Mouse (Mus musculus) CH12.LX (cell line): ENCODE results near the gene Lin7c.

Experiments used
- CTCF ChIP-seq, 2 experiments: IDR thresholded peaks in 1 of 2; conservative IDR thresholded peaks in 1 of 2; 2 replicates each; pipeline ENCODE4 v1.5.1; 2011 to 2012; ENCODE audit warnings: low read depth in 2 of 2, low read length in 2 of 2, improper control_type of control experiment in 1 of 2, inconsistent platforms in 1 of 2, mild to moderate bottlenecking in 1 of 2, moderate library complexity in 1 of 2
- MEF2A ChIP-seq: IDR thresholded peaks from 2 replicates; pipeline ENCODE4 v1.6.1; 2014; ENCODE audit warnings: low read depth, mild to moderate bottlenecking, inconsistent platforms, low read length, improper control_type of control experiment, borderline replicate concordance
- MYC ChIP-seq: IDR thresholded peaks from 2 replicates; pipeline ENCODE4 v1.6.1; 2011; ENCODE audit warnings: low read depth, mild to moderate bottlenecking, improper control_type of control experiment, low read length
- NELFE ChIP-seq: IDR thresholded peaks from 2 replicates; pipeline ENCODE4 v1.6.1; 2011; ENCODE audit warnings: low read depth, low read length, improper control_type of control experiment
- PAX5 ChIP-seq: IDR thresholded peaks from 2 replicates; pipeline ENCODE4 v1.6.1; 2012; ENCODE audit warnings: low read length, inconsistent platforms, mixed read lengths
- POLR2A ChIP-seq: IDR thresholded peaks from 2 replicates; pipeline ENCODE4 v1.6.1; 2011; ENCODE audit warnings: low read depth, mild to moderate bottlenecking, improper control_type of control experiment, low read length
- SMC3 ChIP-seq: IDR thresholded peaks from 2 replicates; pipeline ENCODE4 v1.6.1; 2011; ENCODE audit warnings: low read depth, low read length, improper control_type of control experiment
- UBTF ChIP-seq: IDR thresholded peaks from 2 replicates; pipeline ENCODE4 v1.6.1; 2012; ENCODE audit warnings: low read depth, mild to moderate bottlenecking, inconsistent platforms, low read length, improper control_type of control experiment, moderate library complexity
- USF2 ChIP-seq: conservative IDR thresholded peaks from 2 replicates; pipeline ENCODE4 v1.6.1; 2011; ENCODE audit warnings: low read depth, low read length, improper control_type of control experiment
- ZKSCAN1 ChIP-seq: IDR thresholded peaks from 2 replicates; pipeline ENCODE4 v1.6.1; 2012; ENCODE audit warnings: low read depth, inconsistent platforms, low read length, improper control_type of control experiment, borderline replicate concordance

- TF ChIP-seq CTCF (conservative IDR thresholded peaks at IDR 0.05 in 1 of 2, IDR thresholded peaks at IDR 0.05 in 1 of 2; ENCODE audit: low read depth in 2 of 2, low read length in 2 of 2) (no peak), UBTF (no peak), PAX5 (no peak), USF2 (no peak), POLR2A (no peak), ZKSCAN1 (no peak), SMC3 (no peak), MEF2A (no peak), MYC (no peak), NELFE (no peak)
Measured at GRCm38 (mm10) chr2:109927446-109927845, 36.8 kb downstream of the Lin7c start.
